Mouse (Mus musculus): ENCODE data around the gene Zmym4.

GRCm38 (mm10) chr4:127000601-127001105, 32.7 kb upstream of the Zmym4 start:
- TF ChIP-seq CTCF (conservative IDR thresholded peaks at IDR 0.05; ENCODE audit: low read length) (no peak), NANOG (IDR thresholded peaks at IDR 0.05; ENCODE audit: borderline replicate concordance, low read length) (no peak), POU5F1 (IDR thresholded peaks at IDR 0.05; ENCODE audit: borderline replicate concordance, low read length) (no peak)

Data from E14TG2a.4 (cell line).